Mouse (Mus musculus): ENCODE data around the gene Tmem260. TPM values are rescaled to one million over a fixed set of nuclear protein-coding genes. Genes with fewer than 3 reads are reported as not detected.

The Tmem260 gene
- total and polyA plus RNA-seq, 2 experiments from 2014 or later: 11.0 to 16.6 TPM

DNA sequence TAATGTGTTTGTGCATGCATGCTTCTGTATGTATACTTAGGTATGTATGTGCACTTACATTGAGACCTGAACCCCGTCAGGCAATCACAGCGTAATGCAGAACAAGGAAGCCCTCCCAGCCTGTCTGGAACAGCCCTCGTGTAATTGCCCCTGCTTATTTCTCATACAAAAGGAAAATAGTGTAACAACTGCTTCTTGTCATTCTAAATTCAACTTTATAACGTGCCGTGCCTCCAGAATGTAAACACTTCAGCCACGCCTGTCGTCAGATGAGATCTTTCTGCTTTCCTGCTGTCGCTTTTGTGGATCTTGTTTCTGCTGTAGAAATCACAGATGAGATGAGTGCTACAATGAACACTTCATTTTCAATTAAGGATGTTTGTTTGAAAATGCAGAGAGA, 30.4 kb downstream of the Tmem260 start:
- H3K27me3 ChIP-seq (ENCODE audit: insufficient read depth, low read length): no peaks in the 10 kb centered on the region
- H3K27ac ChIP-seq: no peak overlapping the region
- WGBS: 75% methylated on average over 8 of the region's 8 CpGs
- ATAC-seq (no peak), DNase-seq (ENCODE audit: low spot score) (no peak)
- no peak overlapping the region for H3K4me2 ChIP-seq (ENCODE audit: low read depth, low read length)
- H3K9me3 ChIP-seq (ENCODE audit: low read length): no peaks in the 10 kb centered on the region
- no peak overlapping the region for H3K9ac ChIP-seq (replicated peaks; ENCODE audit: low read length)
- no peak for TF ChIP-seq CTCF (IDR thresholded peaks at IDR 0.05; ENCODE audit: low read depth)
- H3K36me3 ChIP-seq (ENCODE audit: insufficient read depth, low read length): peaks cover 23% of the 10 kb centered on the region; the same call in 1 of the 2 replicates
- no peak overlapping the region for H3K4me3 ChIP-seq (ENCODE audit: low read length)
- no peaks in the 10 kb centered on the region for H3K4me1 ChIP-seq (ENCODE audit: insufficient read depth, low read length)

GRCm38 (mm10) chr14:48481591-48481990, 35.7 kb downstream of the Tmem260 start:
- ATAC-seq: peak; percentile 73; the same call in 1 of the 2 replicates
- Histone ChIP-seq H3K9ac (replicated peaks; ENCODE audit: low read length) (no peak overlapping the region), H3K27ac (no peak overlapping the region), H3K9me3 (ENCODE audit: low read length) (no peaks in the 10 kb centered on the region), H3K4me1 (ENCODE audit: insufficient read depth, low read length) (no peaks in the 10 kb centered on the region), H3K36me3 (ENCODE audit: insufficient read depth, low read length) (peaks cover 20% of the 10 kb centered on the region; the same call in 1 of the 2 replicates), H3K27me3 (ENCODE audit: insufficient read depth, low read length) (no peaks in the 10 kb centered on the region), H3K4me2 (ENCODE audit: low read depth, low read length) (no peak overlapping the region), H3K4me3 (ENCODE audit: low read length) (no peak overlapping the region)
- WGBS: 39% methylated on average over 7 of the region's 7 CpGs
- DNase-seq (ENCODE audit: low spot score): peak; percentile 30
- peak; percentile 36 for TF ChIP-seq CTCF (IDR thresholded peaks at IDR 0.05; ENCODE audit: low read depth)

GRCm38 (mm10) chr14:48482762-48483161, 36.8 kb downstream of the Tmem260 start:
- WGBS: 91% methylated on average over 6 of the region's 6 CpGs
- H3K4me3 ChIP-seq (ENCODE audit: low read length): no peak overlapping the region
- no peak overlapping the region for H3K4me2 ChIP-seq (ENCODE audit: low read depth, low read length)
- no peak overlapping the region for H3K9ac ChIP-seq (replicated peaks; ENCODE audit: low read length)
- no peak for DNase-seq (ENCODE audit: low spot score)
- H3K9me3 ChIP-seq (ENCODE audit: low read length): no peaks in the 10 kb centered on the region
- no peaks in the 10 kb centered on the region for H3K4me1 ChIP-seq (ENCODE audit: insufficient read depth, low read length)
- TF ChIP-seq CTCF (IDR thresholded peaks at IDR 0.05; ENCODE audit: low read depth): no peak
- no peak for ATAC-seq
- no peaks in the 10 kb centered on the region for H3K27me3 ChIP-seq (ENCODE audit: insufficient read depth, low read length)
- no peak overlapping the region for H3K27ac ChIP-seq
- peaks cover 9% of the 10 kb centered on the region; the same call in 1 of the 2 replicates for H3K36me3 ChIP-seq (ENCODE audit: insufficient read depth, low read length)

DNA sequence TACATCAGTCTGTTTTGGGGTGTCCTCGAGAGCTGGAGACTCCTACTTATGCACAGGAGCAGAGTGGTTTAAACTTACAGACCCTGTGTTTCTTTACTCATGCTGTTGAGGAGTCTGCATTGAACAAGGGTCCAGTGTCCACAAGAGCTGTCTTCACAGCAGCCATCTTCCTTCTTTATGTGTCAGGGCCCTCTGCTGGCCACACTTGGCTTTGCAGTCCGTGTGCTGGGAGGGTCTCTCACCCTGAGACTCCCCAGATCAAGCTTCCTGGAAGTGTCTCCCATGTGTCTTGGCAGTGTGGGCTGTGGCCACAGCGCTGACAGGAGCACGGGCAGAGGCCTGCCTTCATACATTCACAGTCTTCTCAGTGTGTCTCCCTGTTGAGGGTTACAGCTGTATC, 48.0 kb downstream of the Tmem260 start:
- TF ChIP-seq CTCF (IDR thresholded peaks at IDR 0.05; ENCODE audit: low read depth): peak; percentile 85

GRCm38 (mm10) chr14:48502573-48502972, 56.6 kb downstream of the Tmem260 start:
- no peak overlapping the region for H3K4me2 ChIP-seq (ENCODE audit: low read depth, low read length)
- no peaks in the 10 kb centered on the region for H3K9me3 ChIP-seq (ENCODE audit: low read length)
- no peaks in the 10 kb centered on the region for H3K27me3 ChIP-seq (ENCODE audit: insufficient read depth, low read length)
- no peak overlapping the region for H3K9ac ChIP-seq (replicated peaks; ENCODE audit: low read length)
- ATAC-seq: no peak
- no peak for DNase-seq (ENCODE audit: low spot score)
- no peak overlapping the region for H3K27ac ChIP-seq
- no peaks in the 10 kb centered on the region for H3K36me3 ChIP-seq (ENCODE audit: insufficient read depth, low read length)
- no peaks in the 10 kb centered on the region for H3K4me1 ChIP-seq (ENCODE audit: insufficient read depth, low read length)
- H3K4me3 ChIP-seq (ENCODE audit: low read length): no peak overlapping the region
- 85% methylated on average over 7 of the region's 7 CpGs for WGBS
- TF ChIP-seq CTCF (IDR thresholded peaks at IDR 0.05; ENCODE audit: low read depth): no peak

More for the DNA sequence above, 48.0 kb downstream of the Tmem260 start:
- Histone ChIP-seq H3K4me1 (ENCODE audit: insufficient read depth, low read length) (no peaks in the 10 kb centered on the region), H3K9me3 (ENCODE audit: low read length) (no peaks in the 10 kb centered on the region), H3K36me3 (ENCODE audit: insufficient read depth, low read length) (no peaks in the 10 kb centered on the region), H3K9ac (replicated peaks; ENCODE audit: low read length) (no peak overlapping the region), H3K4me3 (ENCODE audit: low read length) (no peak overlapping the region), H3K27ac (no peak overlapping the region), H3K4me2 (ENCODE audit: low read depth, low read length) (no peak overlapping the region), H3K27me3 (ENCODE audit: insufficient read depth, low read length) (no peaks in the 10 kb centered on the region)
- ATAC-seq (peak; percentile 61), DNase-seq (ENCODE audit: low spot score) (peak; percentile 76)
- WGBS: 28% methylated on average over 4 of the region's 4 CpGs

DNA sequence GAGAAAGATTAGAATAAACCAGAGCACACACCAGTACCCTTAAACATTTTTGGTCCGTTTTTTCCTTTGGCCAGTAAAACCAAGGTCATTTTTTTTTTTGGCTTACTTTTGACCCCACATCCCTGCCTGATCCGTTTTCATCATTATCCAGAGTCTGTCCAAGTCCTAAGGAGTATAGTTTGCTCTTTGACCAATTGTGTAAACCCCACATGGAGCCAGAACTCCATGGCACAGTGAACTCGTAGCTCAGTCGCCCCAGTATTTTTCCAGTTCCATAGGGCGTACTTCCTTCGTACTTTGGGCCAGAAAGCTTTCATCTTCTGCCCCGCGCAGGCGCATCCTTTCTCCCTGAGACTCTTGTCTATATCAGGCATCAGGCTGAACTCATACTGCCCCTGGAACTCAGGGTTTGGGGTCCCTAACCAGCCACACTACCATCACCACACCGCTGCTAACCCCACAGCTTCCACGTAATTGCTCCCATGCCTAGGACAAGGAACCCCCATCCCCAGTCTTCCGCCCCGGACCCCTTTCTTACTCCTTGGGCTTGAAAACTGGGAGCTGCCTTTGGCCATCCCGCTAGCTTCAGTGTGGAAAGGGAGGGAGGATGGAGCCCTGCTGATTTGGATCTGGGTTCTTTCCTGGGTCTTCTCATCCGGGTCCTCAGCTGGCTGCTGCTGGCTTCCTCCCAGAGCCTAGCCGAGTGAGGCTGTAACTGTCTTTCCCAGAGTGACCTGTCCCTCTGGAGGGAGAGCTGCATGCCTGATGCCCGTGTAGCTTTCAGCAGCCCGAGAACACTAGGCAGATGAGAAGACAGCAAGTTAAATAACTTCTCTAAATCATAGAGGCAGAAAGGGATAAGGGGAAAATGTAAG, 58.0 kb downstream of the Tmem260 start:
- ATAC-seq (0 out of 2 replicates have a peak, but pooled peaks have one; percentile 47), DNase-seq (ENCODE audit: low spot score) (peak; percentile 30)
- no peak overlapping the region for H3K4me3 ChIP-seq (ENCODE audit: low read length)
- no peak for TF ChIP-seq CTCF (IDR thresholded peaks at IDR 0.05; ENCODE audit: low read depth)
- no peaks in the 10 kb centered on the region for H3K4me1 ChIP-seq (ENCODE audit: insufficient read depth, low read length)
- no peak overlapping the region for H3K27ac ChIP-seq
- H3K27me3 ChIP-seq (ENCODE audit: insufficient read depth, low read length): no peaks in the 10 kb centered on the region
- WGBS: 24% methylated on average over 18 of the region's 18 CpGs
- H3K9ac ChIP-seq (replicated peaks; ENCODE audit: low read length): peak overlapping the region; percentile 21; the same call in 1 of the 2 replicates
- H3K4me2 ChIP-seq (ENCODE audit: low read depth, low read length): peak overlapping the region; percentile 39
- H3K36me3 ChIP-seq (ENCODE audit: insufficient read depth, low read length): 0 out of 2 replicates have a peak, but pooled peaks cover under 1% of the 10 kb centered on the region
- H3K9me3 ChIP-seq (ENCODE audit: low read length): no peaks in the 10 kb centered on the region

- Histone ChIP-seq H3K27ac (no peak overlapping the region), H3K36me3 (ENCODE audit: insufficient read depth, low read length) (peaks cover 7% of the 10 kb centered on the region; the same call in 1 of the 2 replicates), H3K9me3 (ENCODE audit: low read length) (no peaks in the 10 kb centered on the region), H3K4me1 (ENCODE audit: insufficient read depth, low read length) (no peaks in the 10 kb centered on the region), H3K4me2 (ENCODE audit: low read depth, low read length) (0 out of 2 replicates have a peak overlapping the region, but pooled peaks have one; percentile 39), H3K4me3 (ENCODE audit: low read length) (no peak overlapping the region), H3K9ac (replicated peaks; ENCODE audit: low read length) (no peak overlapping the region), H3K27me3 (ENCODE audit: insufficient read depth, low read length) (no peaks in the 10 kb centered on the region)
- 26% methylated on average over 9 of the region's 9 CpGs for WGBS
- ATAC-seq: no peak
- no peak for DNase-seq (ENCODE audit: low spot score)
- no peak for TF ChIP-seq CTCF (IDR thresholded peaks at IDR 0.05; ENCODE audit: low read depth)
Measured at GRCm38 (mm10) chr14:48504566-48504950, 58.6 kb downstream of the Tmem260 start.

Data from hindbrain, postnatal 0 days (tissue).